Mouse (Mus musculus) kidney, postnatal 14 days (tissue): ENCODE data around the gene Timp3.
A peak's percentile ranks its signal among the peaks of the same experiment; 100 is the strongest.

ENCODE experiments used
- DNase-seq: peaks from one replicate; pipeline ENCODE4 v3.0.0; 2022; ENCODE audit warnings: mixed read lengths

Gene Timp3

GRCm38 (mm10) chr10:86300293-86301116, at the start of gene Timp3:
Timp3 (plus strand) TSS chr10:86300372.
- DNase-seq = peak; percentile 94

DNA sequence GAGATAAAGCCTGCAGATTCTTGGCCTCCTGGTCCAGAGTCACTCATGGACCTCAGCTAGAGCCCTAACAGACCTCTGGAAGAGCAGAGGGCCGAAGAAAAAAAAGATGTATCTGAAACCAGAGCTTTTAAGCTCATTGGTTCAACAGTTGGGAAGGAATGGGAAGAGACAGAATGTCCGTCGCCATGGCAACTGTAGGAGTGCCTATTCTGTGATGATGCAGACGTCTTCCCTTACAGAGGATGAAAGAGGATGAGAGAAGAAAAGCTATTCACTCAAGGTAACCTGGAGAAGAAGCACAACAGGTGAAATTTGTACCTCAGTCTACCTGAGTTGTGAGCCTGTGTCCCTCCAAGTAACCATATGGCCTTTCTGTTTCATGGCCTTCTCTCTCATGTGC, 44.0 kb upstream of the Timp3 start:
- DNase-seq = no peak

GRCm38 (mm10) chr10:86257045-86257444, 43.1 kb upstream of the Timp3 start:
- no peak for DNase-seq

DNA sequence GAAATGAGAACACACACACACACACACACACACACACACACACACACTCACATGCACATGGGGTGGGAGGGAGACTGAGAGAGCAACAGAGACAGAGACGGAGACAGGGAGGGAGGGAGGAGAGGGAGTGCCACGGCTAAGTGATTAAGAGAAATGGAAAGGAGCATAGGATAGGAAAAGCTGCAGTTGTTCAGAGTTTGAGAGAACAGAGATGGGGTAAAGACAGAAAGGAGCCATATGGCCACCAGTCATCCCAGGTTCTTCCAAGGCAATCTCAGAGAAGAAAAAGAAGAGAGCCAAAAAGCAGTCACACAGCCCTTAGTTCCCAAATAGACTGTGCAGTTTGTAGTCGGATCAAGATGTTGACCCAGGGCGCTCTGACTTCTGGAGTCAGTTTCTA, 42.1 kb upstream of the Timp3 start:
- DNase-seq = no peak

GRCm38 (mm10) chr10:86258992-86259391, 41.2 kb upstream of the Timp3 start:
- peak; percentile 6 for DNase-seq

DNA sequence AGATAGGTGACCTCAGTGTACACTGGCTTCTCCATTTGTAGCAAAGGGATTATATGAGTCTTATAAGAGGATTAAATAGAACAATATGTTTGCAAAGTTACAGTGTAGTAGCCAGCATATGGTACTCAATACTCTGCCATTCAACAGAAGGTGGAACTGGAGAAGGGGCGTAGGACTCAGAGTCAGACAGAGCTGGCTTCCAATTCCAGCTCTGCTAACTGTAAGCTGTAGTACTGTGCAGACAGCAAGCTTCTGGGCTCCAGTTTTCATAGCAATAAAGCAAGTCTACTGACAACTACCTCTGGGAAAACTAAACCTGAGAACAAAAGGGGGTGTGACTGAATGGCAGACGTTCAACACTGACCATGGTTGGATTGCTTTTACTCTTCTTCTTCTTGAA, 38.4 kb upstream of the Timp3 start:
- DNase-seq = no peak

- DNase-seq = peak; percentile 71
Measured at GRCm38 (mm10) chr10:86264618-86265017, 35.6 kb upstream of the Timp3 start.

- DNase-seq = peak; percentile 27
Measured at GRCm38 (mm10) chr10:86270254-86270653, 29.9 kb upstream of the Timp3 start.

DNA sequence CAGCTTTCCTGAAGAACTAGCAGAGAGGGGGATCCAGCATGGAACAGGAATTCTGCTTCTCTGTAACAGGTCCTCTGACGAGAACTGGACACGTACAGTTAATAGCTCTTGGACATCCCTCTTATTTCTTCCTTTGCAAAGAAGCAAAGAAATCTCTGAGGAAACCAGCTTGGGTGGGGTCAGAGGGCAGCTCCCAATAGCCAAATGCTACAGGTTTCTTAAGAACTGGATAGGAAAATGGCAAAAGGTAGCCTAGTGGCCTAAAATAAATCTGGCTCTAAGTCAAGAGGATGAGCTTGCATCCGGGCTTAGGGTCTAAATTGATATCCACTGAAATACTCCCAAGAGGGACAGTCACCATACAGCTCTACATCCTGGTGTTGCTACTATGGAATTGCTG, 27.3 kb upstream of the Timp3 start:
- DNase-seq = no peak

DNA sequence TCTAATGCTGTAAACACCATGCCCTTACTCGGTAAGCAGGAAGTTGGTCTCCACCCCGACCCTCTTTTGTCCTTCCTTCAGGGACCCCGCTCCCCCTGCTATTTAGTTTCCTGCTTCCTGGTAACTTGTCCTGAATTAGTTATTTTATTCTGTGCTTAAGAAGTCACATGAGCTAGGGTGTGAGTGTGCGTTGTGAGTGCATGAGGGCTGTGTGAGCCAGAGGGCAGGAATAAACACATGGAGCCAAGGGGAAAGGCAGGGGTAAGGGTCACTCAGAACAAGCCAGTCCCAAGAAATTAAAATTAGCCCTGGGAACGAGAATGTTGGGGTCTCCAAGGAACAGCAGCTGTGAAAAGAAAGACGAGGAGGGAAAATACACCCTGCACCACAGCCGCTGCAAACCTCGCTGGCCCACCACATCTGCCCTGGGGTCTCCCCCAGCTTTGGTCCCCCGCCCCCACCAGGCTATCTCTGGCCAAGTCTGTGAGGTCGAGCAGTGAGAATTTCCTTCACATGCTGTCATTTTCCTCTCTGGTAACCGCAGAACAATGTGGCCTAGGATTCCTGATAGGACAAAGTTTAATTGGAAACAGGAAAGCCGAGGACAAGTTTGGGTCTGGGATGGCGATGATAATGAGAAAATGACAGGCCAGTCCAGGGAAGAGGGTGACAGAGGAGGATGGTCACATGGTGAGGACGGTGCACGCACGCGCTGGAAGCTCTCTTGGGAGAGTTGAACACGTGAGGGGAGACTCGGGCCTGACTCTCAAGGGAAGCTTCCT, 26.6 kb upstream of the Timp3 start:
- peak; percentile 79 for DNase-seq

- DNase-seq = no peak
Measured at GRCm38 (mm10) chr10:86275585-86275984, 24.6 kb upstream of the Timp3 start.

DNA sequence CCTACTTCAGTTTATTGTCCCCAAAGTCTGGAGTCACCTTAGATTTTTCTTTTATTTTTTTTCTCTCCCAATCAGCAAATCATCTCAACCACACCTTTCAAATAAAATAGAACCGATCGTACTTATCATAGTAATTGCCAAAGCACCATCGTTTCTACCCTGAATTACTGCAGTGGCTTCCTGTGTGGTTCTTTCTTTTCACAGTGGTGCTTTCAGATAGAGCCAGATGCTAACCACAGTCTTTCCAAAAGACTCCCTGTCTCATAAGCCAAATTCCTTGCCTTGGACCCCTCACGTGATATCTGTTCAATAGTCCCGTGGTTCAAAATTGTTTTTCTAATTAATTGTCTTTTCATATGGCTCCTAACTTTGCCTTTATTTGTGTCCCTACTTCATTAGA, 22.8 kb upstream of the Timp3 start:
- no peak for DNase-seq

- no peak for DNase-seq
Measured at GRCm38 (mm10) chr10:86278481-86278880, 21.7 kb upstream of the Timp3 start.

GRCm38 (mm10) chr10:86279579-86280168, 20.5 kb upstream of the Timp3 start:
- DNase-seq = no peak

GRCm38 (mm10) chr10:86281238-86281637, 18.9 kb upstream of the Timp3 start:
- no peak for DNase-seq

- peak; percentile 46 for DNase-seq
Measured at GRCm38 (mm10) chr10:86286508-86286907, 13.7 kb upstream of the Timp3 start.

DNA sequence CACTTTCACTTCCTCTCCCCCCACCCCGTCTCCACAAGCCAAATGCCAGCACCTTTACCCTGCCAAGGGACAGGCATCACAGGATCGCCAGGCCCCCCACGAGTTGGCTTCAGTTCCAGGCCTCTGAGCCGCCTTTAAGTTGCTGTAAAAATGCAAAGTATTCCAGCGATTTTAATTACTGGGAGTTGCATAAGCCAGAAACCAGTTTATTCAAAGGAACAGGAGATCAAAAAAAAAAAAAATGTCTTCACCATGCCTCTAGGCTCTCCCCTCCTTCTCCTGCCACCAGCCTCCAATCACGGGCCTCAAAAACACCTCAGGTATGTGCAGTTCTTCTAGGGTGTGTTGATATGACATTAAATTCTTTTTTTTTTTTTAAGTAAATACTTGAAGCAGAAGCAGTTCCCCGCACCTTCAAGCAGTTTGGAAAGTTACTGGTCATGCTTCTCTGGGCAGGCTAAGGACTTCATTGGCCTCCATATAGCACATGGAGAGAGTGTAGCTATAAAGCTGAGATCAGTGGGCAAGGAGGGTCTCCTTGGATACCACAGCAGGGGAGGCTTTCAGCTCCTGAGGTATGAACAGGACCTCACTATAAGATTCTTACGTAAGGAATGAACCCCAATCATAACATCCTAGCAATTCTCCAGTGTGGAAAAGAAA, 9.9 kb upstream of the Timp3 start:
- peak; percentile 88 for DNase-seq

DNA sequence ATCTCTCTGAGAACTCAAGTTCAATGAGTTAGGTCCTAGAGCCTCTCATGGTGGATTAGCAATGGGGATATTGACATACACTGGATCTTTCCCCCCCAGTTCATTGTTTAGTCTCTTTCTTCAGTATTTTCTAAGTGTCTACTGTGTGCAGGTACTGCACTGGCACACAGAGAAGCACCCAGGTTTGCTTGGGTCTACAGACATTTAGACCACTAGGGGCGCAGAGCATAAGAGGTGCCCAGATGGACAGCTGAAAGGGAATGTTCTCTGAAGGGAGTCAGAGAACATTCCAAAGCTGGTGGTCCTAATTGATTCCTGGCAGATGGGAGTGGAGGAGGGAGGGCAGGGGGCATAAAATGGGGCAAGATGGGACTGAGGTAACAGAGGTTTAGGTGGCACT, 6.3 kb upstream of the Timp3 start:
- DNase-seq = no peak

GRCm38 (mm10) chr10:86294599-86295365, 5.4 kb upstream of the Timp3 start:
- DNase-seq = peak; percentile 74

DNA sequence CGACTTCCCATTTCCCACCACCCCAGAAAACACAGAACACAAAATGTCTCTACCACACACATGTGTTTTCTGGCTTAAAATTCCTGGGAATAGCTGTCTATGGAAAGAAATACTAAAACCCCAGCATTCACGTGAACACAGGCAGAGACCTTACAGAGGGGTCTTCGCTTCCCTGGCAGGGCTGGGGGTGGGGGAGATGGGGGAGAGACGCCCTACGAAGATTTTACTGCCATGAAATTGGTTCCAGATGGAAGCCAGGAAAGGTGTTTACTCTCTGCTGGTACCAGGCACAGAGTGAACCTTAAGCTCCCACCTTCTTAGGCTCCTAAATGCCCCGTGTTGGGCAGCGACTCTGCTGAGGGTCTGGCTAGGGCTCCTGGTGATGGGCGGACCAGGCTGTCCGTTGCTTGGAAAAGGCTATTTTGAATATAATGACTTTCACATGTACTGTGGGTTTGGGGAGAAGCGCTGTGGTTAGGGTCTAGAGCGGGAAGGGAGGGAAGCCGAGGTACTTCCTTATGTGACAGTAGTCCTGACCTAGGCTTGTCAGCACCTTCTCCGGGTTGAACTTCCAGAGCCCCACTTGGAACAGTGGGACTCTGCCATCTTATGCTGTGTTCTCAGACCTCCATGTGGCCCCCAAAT, 4.6 kb upstream of the Timp3 start:
- DNase-seq = no peak

- DNase-seq = peak; percentile 87
Measured at GRCm38 (mm10) chr10:86296111-86296510, 4.1 kb upstream of the Timp3 start.

- no peak for DNase-seq
Measured at GRCm38 (mm10) chr10:86297307-86297706, 2.9 kb upstream of the Timp3 start.
